Mouse (Mus musculus) spleen, adult 10 weeks (tissue): ENCODE data around the gene Ufl1. TPM values are rescaled to one million over a fixed set of nuclear protein-coding genes. Genes with fewer than 3 reads are reported as not detected.

Source experiments
- polyA plus RNA-seq: library from polyadenylated mRNA; stranded (reverse); fragments of 350-450 nt; fragmentation: Illumina TruSeq; extraction: RNeasy Lipid Tissue Mini Kit (QIAGEN cat#74804); gene quantifications from one replicate; pipeline ENCODE4 v1.2.3, GENCODE M21; 2015; ENCODE audit warnings: low replicate concordance; ENCODE audit not compliant: insufficient read depth

Ufl1 gene
- polyA plus RNA-seq: 51.8 TPM

GRCm38 (mm10) chr4:25281671-25282038 is at the start of gene Ufl1:
TSS of gene Ufl1 (minus strand) at chr4:25281821.

GRCm38 (mm10) chr4:25242776-25243175 is 38.8 kb downstream of the Ufl1 start, which contains the start of gene Fhl5:
TSS of gene Fhl5 (minus strand) at chr4:25242876.

Other genes with a start within 250 kb of the Ufl1 start
- gene Fhl5, start 38.9 kb downstream of the Ufl1 start, polyA plus RNA-seq: 0.97 TPM